Mouse (Mus musculus): ENCODE measurements at regions not wholly inside any gene's neighbourhood (a gene's known extent, or its start where the extent isn't known, plus 50 kb on each side); places are given as distances from the start of the nearest gene placed in this dataset.

DNA sequence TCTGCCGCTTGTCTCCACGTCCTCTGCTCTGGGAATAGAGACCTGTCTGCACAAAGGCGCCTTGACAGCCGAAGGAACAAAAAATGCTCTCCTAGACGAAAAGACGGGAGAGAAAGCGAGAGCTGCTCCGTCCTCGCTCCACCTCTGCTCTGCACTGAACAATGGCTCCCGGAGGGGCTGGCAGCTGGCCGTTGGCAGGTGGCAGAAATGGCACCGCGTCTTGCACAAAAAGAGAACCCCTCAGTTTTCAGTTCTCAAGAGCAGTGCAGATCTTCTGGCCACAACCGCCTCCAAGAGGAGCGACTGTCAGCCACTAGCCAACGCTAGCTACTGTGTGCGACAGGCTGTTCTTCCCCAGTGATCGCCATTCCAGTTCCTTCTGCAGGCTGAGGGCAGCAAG lies 385.0 kb upstream of the Rora start:
- no peak for DNase-seq
- no peaks in the 10 kb centered on the region for H3K79me2 ChIP-seq (replicated peaks; ENCODE audit: control insufficient read depth, insufficient read depth, low read length)
- no peak for TF ChIP-seq EP300 (IDR thresholded peaks at IDR 0.05; ENCODE audit: insufficient read depth, low read depth, low read length)
- H3K27ac ChIP-seq: no peak overlapping the region
- 66% methylated on average over 18 of the region's 18 CpGs for WGBS
- intact Hi-C loops (cut with DNase I): no loop called here
- no peak overlapping the region for H3K9ac ChIP-seq (ENCODE audit: low read depth, low read length)
- no peaks in the 10 kb centered on the region for H3K36me3 ChIP-seq (ENCODE audit: control insufficient read depth, insufficient read depth, low read length)
- no peak overlapping the region for H3K4me3 ChIP-seq
- no peaks in the 10 kb centered on the region for H3K27me3 ChIP-seq (ENCODE audit: control insufficient read depth, insufficient read depth, low read length)
- no peaks in the 10 kb centered on the region for H3K4me1 ChIP-seq (ENCODE audit: control insufficient read depth, insufficient read depth, low read length)

GRCm38 (mm10) chr9:68302232-68302925 lies 351.2 kb upstream of the Rora start:
- intact Hi-C loops (cut with DNase I): loop anchor here (5.0 kb wide), 2 partner anchors 55 to 100 kb away; no protein-coding TSS in a partner anchor
- Histone ChIP-seq H3K27ac (peak overlapping the region; percentile 66), H3K9ac (ENCODE audit: low read depth, low read length) (peak overlapping the region; percentile 52; the same call in 1 of the 2 replicates), H3K36me3 (ENCODE audit: control insufficient read depth, insufficient read depth, low read length) (peaks cover 8% of the 10 kb centered on the region), H3K4me3 (no peak overlapping the region), H3K27me3 (ENCODE audit: control insufficient read depth, insufficient read depth, low read length) (no peaks in the 10 kb centered on the region), H3K4me1 (ENCODE audit: control insufficient read depth, insufficient read depth, low read length) (peaks cover 3% of the 10 kb centered on the region), H3K79me2 (replicated peaks; ENCODE audit: control insufficient read depth, insufficient read depth, low read length) (no peaks in the 10 kb centered on the region)
- 10% methylated on average over 7 of the region's 7 CpGs for WGBS
- TF ChIP-seq EP300 (IDR thresholded peaks at IDR 0.05; ENCODE audit: insufficient read depth, low read depth, low read length) (0 out of 2 replicates have a peak, but pooled peaks have one; percentile 48), CTCF (IDR thresholded peaks at IDR 0.05) (no peak)
- peak; percentile 42 to 71 for DNase-seq

GRCm38 (mm10) chr9:68330721-68331120 lies 322.9 kb upstream of the Rora start:
- no peak overlapping the region for H3K27ac ChIP-seq
- H3K4me3 ChIP-seq: no peak overlapping the region
- no peaks in the 10 kb centered on the region for H3K36me3 ChIP-seq (ENCODE audit: control insufficient read depth, insufficient read depth, low read length)
- TF ChIP-seq EP300 (IDR thresholded peaks at IDR 0.05; ENCODE audit: insufficient read depth, low read depth, low read length): no peak
- TF ChIP-seq POLR2A (IDR thresholded peaks at IDR 0.05; ENCODE audit: insufficient read depth, low read depth, low read length): no peak
- no peak for TF ChIP-seq CTCF (IDR thresholded peaks at IDR 0.05)
- no peak overlapping the region for H3K9ac ChIP-seq (ENCODE audit: low read depth, low read length)
- H3K79me2 ChIP-seq (replicated peaks; ENCODE audit: control insufficient read depth, insufficient read depth, low read length): no peaks in the 10 kb centered on the region
- no peaks in the 10 kb centered on the region for H3K27me3 ChIP-seq (ENCODE audit: control insufficient read depth, insufficient read depth, low read length)
- WGBS: 35% methylated on average over 3 of the region's 3 CpGs
- intact Hi-C loops (cut with DNase I): no loop called here
- no peaks in the 10 kb centered on the region for H3K4me1 ChIP-seq (ENCODE audit: control insufficient read depth, insufficient read depth, low read length)
- DNase-seq: no peak

- H3K4me1 ChIP-seq (ENCODE audit: control insufficient read depth, insufficient read depth, low read length): no peaks in the 10 kb centered on the region
- no peaks in the 10 kb centered on the region for H3K36me3 ChIP-seq (ENCODE audit: control insufficient read depth, insufficient read depth, low read length)
- intact Hi-C loops (cut with DNase I): no loop called here
- DNase-seq: no peak
- TF ChIP-seq POLR2A (IDR thresholded peaks at IDR 0.05; ENCODE audit: insufficient read depth, low read depth, low read length) (no peak), EP300 (IDR thresholded peaks at IDR 0.05; ENCODE audit: insufficient read depth, low read depth, low read length) (no peak), CTCF (IDR thresholded peaks at IDR 0.05) (no peak)
- 18% methylated on average over 3 of the region's 3 CpGs for WGBS
- no peak overlapping the region for H3K27ac ChIP-seq
- H3K79me2 ChIP-seq (replicated peaks; ENCODE audit: control insufficient read depth, insufficient read depth, low read length): no peaks in the 10 kb centered on the region
- H3K4me3 ChIP-seq: no peak overlapping the region
- no peaks in the 10 kb centered on the region for H3K27me3 ChIP-seq (ENCODE audit: control insufficient read depth, insufficient read depth, low read length)
- H3K9ac ChIP-seq (ENCODE audit: low read depth, low read length): no peak overlapping the region
Measured at GRCm38 (mm10) chr9:68340921-68341320, 312.7 kb upstream of the Rora start.

- DNase-seq: no peak
- no peak for TF ChIP-seq EP300 (IDR thresholded peaks at IDR 0.05; ENCODE audit: insufficient read depth, low read depth, low read length)
- TF ChIP-seq CTCF (IDR thresholded peaks at IDR 0.05): no peak
- no peak for TF ChIP-seq POLR2A (IDR thresholded peaks at IDR 0.05; ENCODE audit: insufficient read depth, low read depth, low read length)
- no peak overlapping the region for H3K9ac ChIP-seq (ENCODE audit: low read depth, low read length)
- H3K79me2 ChIP-seq (replicated peaks; ENCODE audit: control insufficient read depth, insufficient read depth, low read length): no peaks in the 10 kb centered on the region
- no peak overlapping the region for H3K4me3 ChIP-seq
- no peaks in the 10 kb centered on the region for H3K27me3 ChIP-seq (ENCODE audit: control insufficient read depth, insufficient read depth, low read length)
- 88% methylated on average over 3 of the region's 3 CpGs for WGBS
- intact Hi-C loops (cut with DNase I): no loop called here
- no peak overlapping the region for H3K27ac ChIP-seq
- no peaks in the 10 kb centered on the region for H3K36me3 ChIP-seq (ENCODE audit: control insufficient read depth, insufficient read depth, low read length)
- H3K4me1 ChIP-seq (ENCODE audit: control insufficient read depth, insufficient read depth, low read length): no peaks in the 10 kb centered on the region
Measured at GRCm38 (mm10) chr9:68341511-68341910, 312.1 kb upstream of the Rora start.

GRCm38 (mm10) chr9:68347426-68347825 lies 306.2 kb upstream of the Rora start:
- no peak for DNase-seq
- TF ChIP-seq POLR2A (IDR thresholded peaks at IDR 0.05; ENCODE audit: insufficient read depth, low read depth, low read length): no peak
- Histone ChIP-seq H3K27me3 (ENCODE audit: control insufficient read depth, insufficient read depth, low read length) (no peaks in the 10 kb centered on the region), H3K4me3 (no peak overlapping the region), H3K79me2 (replicated peaks; ENCODE audit: control insufficient read depth, insufficient read depth, low read length) (no peaks in the 10 kb centered on the region), H3K4me1 (ENCODE audit: control insufficient read depth, insufficient read depth, low read length) (no peaks in the 10 kb centered on the region), H3K27ac (no peak overlapping the region), H3K36me3 (ENCODE audit: control insufficient read depth, insufficient read depth, low read length) (no peaks in the 10 kb centered on the region), H3K9ac (ENCODE audit: low read depth, low read length) (no peak overlapping the region)
- 60% methylated on average over 6 of the region's 6 CpGs for WGBS
- intact Hi-C loops (cut with DNase I): no loop called here
